Mouse (Mus musculus) mesoderm, embryonic 11.5 days (tissue): Measurements from ENCODE around the gene Slc22a21.

Experiments
- DNase-seq: peaks from one replicate; pipeline ENCODE4 v3.0.0-alpha.2; 2012; ENCODE audit warnings: low read depth, low spot score

Slc22a21 gene

DNA sequence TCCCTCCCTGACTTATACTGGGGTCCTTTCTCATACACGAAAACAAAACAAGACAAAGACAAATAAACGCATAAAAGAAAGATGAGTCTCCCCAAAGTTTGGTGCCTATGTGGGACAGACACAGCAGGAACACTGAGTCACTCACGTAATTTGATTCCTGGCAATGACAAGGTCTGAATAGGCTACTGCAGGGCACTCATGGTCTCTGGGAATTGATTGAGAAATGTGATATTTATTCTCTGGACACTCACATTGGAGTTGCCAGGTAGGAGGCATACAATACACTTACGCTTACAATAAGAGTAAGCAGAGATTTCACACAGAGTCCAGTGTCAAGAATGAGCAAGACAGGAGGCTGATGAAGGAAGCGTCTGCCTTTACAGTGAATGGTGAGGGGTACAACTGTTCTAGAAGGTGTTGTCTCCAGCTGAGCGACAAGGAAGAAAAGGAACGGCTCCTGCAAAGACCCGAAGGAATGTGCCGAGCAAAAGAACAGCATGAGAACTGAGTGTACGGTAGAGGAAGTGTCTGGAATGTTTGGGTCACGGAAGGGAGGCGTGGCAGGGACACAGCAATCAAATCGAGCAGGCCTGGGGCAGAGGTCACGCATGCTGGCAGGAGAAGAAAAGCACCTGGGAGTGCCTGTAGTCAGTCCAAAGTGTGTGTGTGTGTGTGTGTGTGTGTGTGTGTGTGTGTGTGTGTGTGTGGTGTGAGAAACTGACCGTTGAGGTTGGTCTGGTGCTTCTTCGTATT, 76.2 kb downstream of the Slc22a21 start:
- DNase-seq, result peak; percentile 75

DNA sequence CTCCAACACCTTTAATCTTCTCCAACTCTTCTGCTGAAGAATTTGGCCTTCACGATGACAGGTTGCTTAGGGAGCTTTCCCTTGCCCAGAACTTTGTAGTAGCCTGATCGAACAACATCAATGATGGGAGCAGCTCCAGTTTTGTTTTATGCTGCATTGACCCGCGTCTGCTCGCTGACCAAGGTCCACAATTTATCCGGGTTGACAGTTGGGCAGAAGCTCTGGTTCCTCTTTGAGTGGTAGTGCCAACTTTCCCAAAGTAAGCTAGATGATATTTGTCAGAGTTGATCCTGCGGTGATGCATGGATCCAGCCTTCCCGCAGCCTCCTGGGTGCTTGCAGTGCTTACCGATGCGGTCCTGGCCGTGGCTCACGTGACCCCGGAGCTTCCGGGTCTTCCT, 77.4 kb downstream of the Slc22a21 start:
- DNase-seq, result no peak

DNA sequence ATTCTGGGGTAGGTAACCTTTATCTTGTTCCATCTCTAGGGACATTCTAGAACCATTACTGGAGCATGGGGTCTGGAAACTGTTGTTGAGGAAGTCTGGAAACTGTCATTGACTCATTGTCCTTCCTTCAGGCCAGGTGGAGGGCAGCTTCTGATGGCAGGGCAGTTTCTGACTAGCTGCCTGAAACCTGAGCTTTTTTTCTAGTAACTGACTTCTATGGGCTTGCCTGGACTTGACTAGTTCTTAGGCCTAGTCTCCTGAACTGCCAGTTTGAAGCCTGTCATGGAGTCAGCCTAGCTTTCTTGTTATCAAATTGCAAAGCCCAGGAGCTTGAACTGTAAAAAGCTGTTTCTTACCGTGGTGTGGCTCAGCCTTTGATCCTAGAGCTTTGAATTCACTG, 79.1 kb downstream of the Slc22a21 start:
- no peak for DNase-seq

DNA sequence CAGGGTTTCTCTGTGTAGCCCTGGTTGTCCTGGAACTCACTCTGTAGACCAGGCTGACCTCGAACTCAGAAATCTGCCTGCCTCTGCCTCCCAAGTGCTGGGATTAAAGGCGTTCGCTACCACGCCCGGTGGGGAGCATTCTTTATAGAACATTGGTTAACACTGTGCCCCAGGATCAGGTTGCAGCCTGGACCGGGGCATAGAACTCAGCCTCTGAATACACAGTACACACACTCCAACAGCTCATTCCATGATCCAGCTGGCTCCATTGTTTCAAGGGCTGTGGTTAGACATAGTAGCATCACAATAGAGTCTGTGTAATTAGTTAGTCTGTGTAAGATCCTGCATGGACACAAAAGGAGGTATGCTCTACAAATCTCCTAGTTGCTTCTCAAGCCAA, 80.2 kb downstream of the Slc22a21 start:
- DNase-seq, result no peak
